ENCODE assay signal across 28 mouse cellular contexts in genomic region chr5:43285756-43286155, GRCm38 (mm10). TPM values are rescaled to one million over a fixed set of nuclear protein-coding genes. Genes with fewer than 3 reads are reported as not detected.
A peak's percentile ranks its signal among the peaks of the same experiment; 100 is the strongest.
DNase-seq lines count a peak whose midpoint lies in the region; ATAC-seq and TF ChIP-seq lines count a peak whose summit lies in the region.
"Had no signal": no experiment of that assay in that cellular context is flagged by ENCODE, and none has a peak within 500 bp of the region (broad histone marks: within the 10 kb centered on the region; RNA-seq: fewer than 3 reads in every experiment).

No protein-coding gene starts in this region.

- H3K9ac ChIP-seq in midbrain, postnatal 0 days (replicated peaks; ENCODE audit: low read length, poor library complexity, severe bottlenecking), result no peak overlapping the region
- H3K9ac ChIP-seq: embryonic facial prominence, embryonic 15.5 days; forebrain, embryonic 13.5 days; hindbrain, embryonic 14.5 days; liver, embryonic 12.5 days; liver, postnatal 0 days; midbrain, embryonic 13.5 days; stomach, embryonic 15.5 days had no signal

- peak overlapping the region; percentile 43; the same call in 1 of the 2 replicates for H3K27ac ChIP-seq in layer of hippocampus, adult 2 months
- no peak overlapping the region for H3K27ac ChIP-seq in midbrain, postnatal 0 days (ENCODE audit: low read depth, low read length)
- H3K27ac ChIP-seq: embryonic facial prominence, embryonic 10.5 days; embryonic facial prominence, embryonic 15.5 days; forebrain, embryonic 13.5 days; hindbrain, embryonic 14.5 days; liver, embryonic 12.5 days; midbrain, embryonic 13.5 days; stomach, embryonic 15.5 days had no signal

- no peak for TF ChIP-seq CTCF in layer of hippocampus, adult 2 months (conservative IDR thresholded peaks at IDR 0.05)
- TF ChIP-seq CTCF in midbrain, postnatal 0 days (IDR thresholded peaks at IDR 0.05), result no peak

- ATAC-seq in megakaryocyte progenitor cell, adult 5-6 weeks (replicated peaks; ENCODE audit: poor library complexity), result peak; percentile 52
- no peak for ATAC-seq in midbrain, postnatal 0 days (ENCODE audit: low FRiP score)
- ATAC-seq: CD4-positive, CD25-positive, alpha-beta regulatory T cell, adult 4 months; forebrain, embryonic 13.5 days; liver, embryonic 12.5 days; liver, postnatal 0 days; midbrain, embryonic 13.5 days had no signal

- H3K4me3 ChIP-seq in layer of hippocampus, adult 2 months, result no peak overlapping the region
- no peak overlapping the region for H3K4me3 ChIP-seq in midbrain, postnatal 0 days (ENCODE audit: low read depth, low read length)
- H3K4me3 ChIP-seq: embryonic facial prominence, embryonic 10.5 days; embryonic facial prominence, embryonic 15.5 days; forebrain, embryonic 13.5 days; liver, embryonic 12.5 days; megakaryocyte, embryonic 14.5 days; midbrain, embryonic 13.5 days; stomach, embryonic 15.5 days had no signal

- no peaks in the 10 kb centered on the region for H3K27me3 ChIP-seq in midbrain, postnatal 0 days (ENCODE audit: insufficient read depth, low read length)
- H3K27me3 ChIP-seq: embryonic facial prominence, embryonic 15.5 days; forebrain, embryonic 13.5 days; liver, embryonic 12.5 days; megakaryocyte, embryonic 14.5 days; midbrain, embryonic 13.5 days; stomach, embryonic 15.5 days had no signal

- no peaks in the 10 kb centered on the region for H3K4me1 ChIP-seq in midbrain, postnatal 0 days (ENCODE audit: insufficient read depth, low read length)
- H3K4me1 ChIP-seq: embryonic facial prominence, embryonic 10.5 days; embryonic facial prominence, embryonic 15.5 days; forebrain, embryonic 13.5 days; liver, embryonic 12.5 days; midbrain, embryonic 13.5 days; stomach, embryonic 15.5 days had no signal

- no peaks in the 10 kb centered on the region for H3K9me3 ChIP-seq in midbrain, postnatal 0 days (ENCODE audit: low read length)
- H3K9me3 ChIP-seq: embryonic facial prominence, embryonic 10.5 days; embryonic facial prominence, embryonic 15.5 days; forebrain, embryonic 13.5 days; liver, embryonic 12.5 days; megakaryocyte, embryonic 14.5 days; midbrain, embryonic 13.5 days; stomach, embryonic 15.5 days had no signal

- peaks cover 36% of the 10 kb centered on the region for H3K36me3 ChIP-seq in midbrain, postnatal 0 days (ENCODE audit: insufficient read depth, low read length)
- H3K36me3 ChIP-seq: embryonic facial prominence, embryonic 10.5 days; embryonic facial prominence, embryonic 15.5 days; stomach, embryonic 15.5 days had no signal

- WGBS in midbrain, postnatal 0 days, result 88% methylated on average over 12 of the region's 12 CpGs

- no peak for DNase-seq in layer of hippocampus, adult 2 months (ENCODE audit: low spot score in 2 of 2)
- DNase-seq in layer of hippocampus, adult 8-10 months (ENCODE audit: low spot score in 2 of 2), result no peak
- DNase-seq in right cerebral cortex, adult 2 months (ENCODE audit: low spot score in 2 of 2), result peak; percentile 39 to 44
- DNase-seq in right cerebral cortex, postnatal 14 days, result no peak
- no peak for DNase-seq in spleen, adult 12 weeks (ENCODE audit: low spot score)
- no peak for DNase-seq in midbrain, postnatal 0 days (ENCODE audit: low spot score)
- DNase-seq: adrenal gland, postnatal 14 days; cerebellum, adult 18-20 months; cerebellum, postnatal 10 days; gastrocnemius, postnatal 25 days; heart, adult 18-20 months; heart, postnatal 36 days; kidney, adult 11 months; kidney, postnatal 14 days; liver, postnatal 0 days; lung, postnatal 36 days; thymus, postnatal 14 days had no signal

- H3K4me2 ChIP-seq in midbrain, postnatal 0 days (ENCODE audit: low read depth, low read length, poor library complexity, severe bottlenecking), result no peak overlapping the region
- H3K4me2 ChIP-seq: embryonic facial prominence, embryonic 15.5 days; forebrain, embryonic 13.5 days; heart, embryonic 11.5 days; hindbrain, embryonic 14.5 days; liver, embryonic 12.5 days; midbrain, embryonic 13.5 days; stomach, embryonic 15.5 days had no signal

RNA-seq across cellular contexts. Expression of gene Cpeb2, which starts 52.8 kb away (rescaled TPM):
- total RNA-seq in layer of hippocampus, adult 2 months (2021), result 10 to 100 TPM; 43.3 to 50.6 TPM
- 10 to 100 TPM; 52.0 to 58.2 (median 56.1) TPM for total RNA-seq in layer of hippocampus, adult 8-10 months (2022)
- total RNA-seq in megakaryocyte progenitor cell, adult 5-6 weeks (2015), result 6.8 and 7.2 TPM in 2 replicates
- 1.2 and 1.9 TPM in 2 replicates for total RNA-seq in megakaryocyte progenitor cell, adult 5-6 weeks (2017)
- total RNA-seq in midbrain, postnatal 0 days (2014; rRNA removed), result 29.5 and 42.2 TPM in 2 replicates
- polyA plus RNA-seq in midbrain, postnatal 0 days (2015; fragmentation: Nextera tagmentation; extraction: Ambion mirVana), result 12.9 and 15.3 TPM in 2 replicates

Comparison
In these comparisons a context has a peak if more than half of its experiments do, and no peak if none do; other contexts are left out.
1. DNase-seq: peak in right cerebral cortex, adult 2 months (2 of 2); none in layer of hippocampus, adult 2 months (0 of 2), layer of hippocampus, adult 8-10 months (0 of 2), right cerebral cortex, postnatal 14 days (single experiment), spleen, adult 12 weeks (single experiment) and midbrain, postnatal 0 days (single experiment).